Mouse (Mus musculus) CD8-positive naive resting alpha-beta T cell, adult 57 days (primary cell): ENCODE measurements around the gene Scimp. TPM values are rescaled to one million over a fixed set of nuclear protein-coding genes. Genes with fewer than 3 reads are reported as not detected.

ENCODE experiments used
- total RNA-seq: library from RNA; stranded (reverse); gene quantifications from one replicate; pipeline ENCODE4 v1.2.4, GENCODE M21; 2023

The Scimp gene
- not detected for total RNA-seq

DNA sequence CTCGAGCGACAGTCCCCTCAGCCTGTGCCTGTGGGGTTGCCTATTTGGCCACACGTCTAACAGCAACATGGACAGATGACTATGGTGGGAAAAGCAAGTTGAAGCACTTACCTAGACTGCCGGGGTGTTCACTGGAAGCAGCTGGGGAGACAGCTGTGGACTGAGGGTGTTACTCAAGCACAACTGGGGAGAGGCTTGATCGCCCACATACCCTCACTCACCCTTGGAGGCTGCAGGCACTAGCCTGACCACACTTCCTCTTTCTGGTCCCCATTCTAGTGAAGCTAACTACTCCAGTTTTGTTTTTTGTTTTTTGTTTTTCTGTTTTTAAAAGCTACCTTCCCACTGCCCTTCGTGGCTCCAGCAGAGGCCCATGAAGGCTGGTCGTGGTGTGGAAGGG is at the start of gene Scimp:
TSS of gene Scimp (minus strand) at position 222 of the 400 bp plus-strand sequence.

DNA sequence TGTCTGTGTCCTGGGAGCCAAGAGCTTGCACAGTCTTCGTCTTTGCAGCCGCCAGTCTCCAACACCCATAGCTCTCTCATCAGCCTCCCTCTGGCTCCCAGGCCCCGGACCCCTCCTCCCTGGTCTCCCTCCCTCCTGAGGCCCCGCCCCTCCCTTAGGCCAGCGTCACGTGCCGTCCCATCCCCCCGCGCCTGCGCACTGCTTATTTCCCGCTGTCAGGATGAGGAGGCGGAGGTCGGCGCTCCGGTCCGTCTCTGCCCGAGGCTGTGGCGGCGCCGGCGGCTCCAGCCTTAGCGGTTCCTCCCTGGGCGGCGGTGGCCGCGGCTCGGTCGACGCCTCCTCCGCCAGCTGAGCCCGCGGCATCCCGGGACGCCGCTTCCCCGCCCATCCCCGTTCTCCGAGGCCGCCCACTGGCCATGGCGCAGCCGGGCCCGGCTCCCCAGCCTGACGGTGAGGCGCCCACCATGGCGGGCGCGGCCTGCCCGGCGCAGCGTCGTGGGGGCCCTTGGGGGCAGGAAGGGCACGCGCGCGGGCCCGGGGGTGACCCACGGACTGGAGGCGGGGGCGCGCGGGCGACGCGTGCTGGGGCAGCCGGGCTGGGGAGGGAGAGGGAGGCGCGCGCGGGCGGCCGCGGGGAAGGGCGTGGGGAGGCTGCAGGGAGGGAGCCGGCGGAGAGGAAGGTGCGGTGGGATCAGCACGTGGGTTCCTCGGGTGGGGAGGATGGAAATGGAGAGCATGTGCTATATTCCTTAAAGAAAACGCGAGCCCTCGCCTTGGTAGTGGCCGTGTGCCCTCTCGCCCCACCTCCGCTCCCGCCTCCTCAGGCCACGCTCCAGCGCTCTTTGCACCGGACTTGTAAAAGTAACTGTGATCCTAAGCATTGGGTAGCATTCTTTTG is 32.4 kb upstream of the Scimp start, which contains the start of gene Rabep1:
TSS of gene Rabep1 (plus strand) at position 220 of the 898 bp plus-strand sequence.

DNA sequence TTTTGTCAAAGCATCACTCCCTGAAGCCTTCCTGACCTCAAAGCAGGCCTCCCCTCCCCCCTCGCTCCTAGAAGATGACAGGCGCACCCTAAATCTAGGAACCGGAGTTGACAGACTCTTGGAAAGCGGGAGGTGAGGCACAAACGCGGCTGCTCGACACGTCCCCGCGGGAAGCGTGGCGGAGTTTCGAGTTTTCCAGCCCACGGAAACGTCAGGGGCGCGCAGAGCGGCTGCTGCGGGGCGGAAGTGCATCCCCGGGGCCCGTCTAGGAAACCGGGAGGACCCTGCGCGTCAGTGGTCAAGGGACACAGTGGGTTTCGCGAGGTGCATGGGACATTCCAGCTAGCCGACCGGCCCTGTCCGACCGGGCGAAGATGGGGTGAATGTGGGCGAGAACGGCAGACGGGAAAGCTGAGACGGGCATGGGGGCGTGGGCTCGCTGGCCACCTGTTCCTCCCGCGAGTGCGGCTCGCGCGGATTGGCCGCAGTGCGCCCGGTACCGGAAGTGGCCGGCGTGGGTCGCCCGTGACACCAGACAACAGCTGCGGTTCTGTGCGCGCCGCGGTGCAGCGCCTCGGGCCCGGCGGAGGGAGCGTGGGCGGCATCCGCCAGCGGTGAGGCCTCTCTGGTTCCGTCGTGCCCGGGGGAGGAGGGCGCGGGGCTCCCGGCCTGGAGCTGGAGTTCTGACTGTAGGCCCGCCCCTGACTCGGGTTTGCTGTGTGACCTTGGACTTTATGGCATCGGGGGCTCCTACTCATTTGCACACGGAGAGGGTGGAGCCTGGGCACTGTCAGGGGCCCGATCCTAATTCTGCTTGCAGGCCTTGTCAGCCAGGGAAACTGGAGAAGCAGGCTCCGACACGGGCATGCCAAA is 48.2 kb downstream of the Scimp start, which contains the start of gene Zfp3:
TSS of gene Zfp3 (plus strand) at position 274 of the 873 bp plus-strand sequence.

Other genes starting within 250 kb of the Scimp start
- 159 TPM for gene Mink1, start 249.7 kb downstream of the Scimp start, total RNA-seq
- 0.95 TPM for gene 4930544D05Rik, start 196.7 kb downstream of the Scimp start, total RNA-seq
- gene Chrne, start 193.4 kb downstream of the Scimp start, total RNA-seq, result 1.5 TPM
- not detected for gene Gp1ba, start 173.5 kb downstream of the Scimp start, total RNA-seq
- gene Rnf167, start 165.4 kb downstream of the Scimp start, total RNA-seq, result 242 TPM
- gene Slc25a11, start 165.1 kb downstream of the Scimp start, total RNA-seq, result 53.9 TPM
- 1,382 TPM for gene Pfn1, start 157.9 kb downstream of the Scimp start, total RNA-seq
- 22.7 TPM for gene Eno3, start 155.4 kb downstream of the Scimp start, total RNA-seq
- gene Spag7, start 143.2 kb downstream of the Scimp start, total RNA-seq, result 34.6 TPM
- 45.5 TPM for gene Camta2, start 124.5 kb downstream of the Scimp start, total RNA-seq
- gene Inca1, start 112.4 kb downstream of the Scimp start, total RNA-seq, result not detected
- gene Kif1c, start 112.0 kb downstream of the Scimp start, total RNA-seq, result 27.4 TPM
- gene Zfp3, start 48.4 kb downstream of the Scimp start, total RNA-seq, result 2.8 TPM
- gene Rabep1, start 32.2 kb upstream of the Scimp start, total RNA-seq, result 45.7 TPM
- gene Nup88, start 157.4 kb upstream of the Scimp start, total RNA-seq, result 88.2 TPM
- gene Rpain, start 157.6 kb upstream of the Scimp start, total RNA-seq, result 38.7 TPM
- 99.0 TPM for gene C1qbp, start 170.4 kb upstream of the Scimp start, total RNA-seq
- 26.5 TPM for gene Dhx33, start 191.9 kb upstream of the Scimp start, total RNA-seq
- 11.9 TPM for gene Mis12, start 207.0 kb upstream of the Scimp start, total RNA-seq
- 25.4 TPM for gene Derl2, start 207.3 kb upstream of the Scimp start, total RNA-seq
- gene 6330403K07Rik, start 220.9 kb upstream of the Scimp start, total RNA-seq, result 0.46 TPM